Mouse (Mus musculus) hindbrain, embryonic 14.5 days (tissue): ENCODE measurements around the gene Pzp. TPM values are rescaled to one million over a fixed set of nuclear protein-coding genes. Genes with fewer than 3 reads are reported as not detected.

Source experiments
- ATAC-seq: fragments of 200-750 bp; cut with Nextera tagmentation; 2 replicates; pipeline ENCODE4 v1.8.0; 2017; ENCODE audit warnings: moderate number of reproducible peaks, mild to moderate bottlenecking, moderate TSS enrichment, moderate library complexity; ENCODE audit not compliant: low FRiP score
- DNase-seq: peaks from one replicate; pipeline ENCODE4 v3.0.0-alpha.2; 2015; ENCODE audit warnings: low spot score
- H3K27ac ChIP-seq: fragments of 300-500 bp; sonication (generic); 2 replicates; pipeline ENCODE4 v1.5.1; 2014; ENCODE audit warnings: mild to moderate bottlenecking, moderate library complexity
- H3K27me3 ChIP-seq: fragments of 300-500 bp; sonication (generic); 2 replicates; pipeline ENCODE4 v1.6.1; 2014; ENCODE audit warnings: mild to moderate bottlenecking, low read length, mixed read lengths; ENCODE audit not compliant: control insufficient read depth, insufficient read depth
- H3K36me3 ChIP-seq: fragments of 300-500 bp; sonication (generic); replicated peaks from 2 replicates; pipeline ENCODE4 v1.6.1; 2014; ENCODE audit not compliant: control insufficient read depth, insufficient read depth
- H3K4me1 ChIP-seq: fragments of 300-500 bp; sonication (generic); replicated peaks from 2 replicates; pipeline ENCODE4 v1.6.1; 2014; ENCODE audit warnings: antibody characterized with exemption, low read length, mixed read lengths; ENCODE audit not compliant: control insufficient read depth, insufficient read depth
- H3K4me2 ChIP-seq: fragments of 300-500 bp; sonication (generic); replicated peaks from 2 replicates; pipeline ENCODE4 v1.6.1; 2014; ENCODE audit warnings: mild to moderate bottlenecking, moderate library complexity
- H3K4me3 ChIP-seq: fragments of 300-500 bp; sonication (generic); replicated peaks from 2 replicates; pipeline ENCODE4 v1.5.1; 2014; ENCODE audit warnings: mild to moderate bottlenecking, low read length
- H3K9ac ChIP-seq: fragments of 300-500 bp; sonication (generic); 2 replicates; pipeline ENCODE4 v1.6.1; 2014
- H3K9me3 ChIP-seq: fragments of 300-500 bp; sonication (generic); 2 replicates; pipeline ENCODE4 v1.6.1; 2016; ENCODE audit warnings: low read length; ENCODE audit not compliant: control insufficient read depth
- WGBS: fragments of 180-500 bp; shearing (Covaris S2); extraction: QIAGEN DNeasy Blood & Tissue Kit; methylation state at CpG from one replicate; pipeline ENCODE4 v1.1.7; 2014; 5-methylcytosine and 5-hydroxymethylcytosine counted together
- polyA plus RNA-seq: library from polyadenylated mRNA; unstranded; fragments of >200 nt; fragmentation: Nextera tagmentation; extraction: Ambion mirVana; gene quantifications from 2 replicates; pipeline ENCODE4 v1.2.1, GENCODE M21; 2014

Gene Pzp
- polyA plus RNA-seq, 1 experiment from 2014 or later, result 0.70 TPM

DNA sequence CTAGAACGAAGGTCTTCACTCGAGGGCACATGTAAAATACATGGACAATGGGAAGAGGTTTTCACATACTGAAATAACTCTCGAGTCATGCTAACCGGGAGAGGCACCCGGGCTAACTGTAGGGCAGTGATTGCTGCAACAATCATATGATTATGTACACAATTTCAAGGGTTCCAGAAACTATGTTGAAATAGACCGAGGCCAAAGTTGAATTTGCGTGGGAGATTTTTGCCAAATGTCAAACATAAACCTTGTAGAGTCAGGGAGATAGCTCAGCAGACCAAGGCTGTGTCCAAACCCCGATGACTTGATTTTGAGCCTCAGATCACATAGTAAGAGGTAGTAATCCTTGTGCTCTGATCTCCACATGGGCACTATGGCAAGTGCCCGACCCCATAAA is 6.2 kb upstream of the Pzp start:
- WGBS, result 93% methylated on average over 9 of the region's 9 CpGs
- H3K9me3 ChIP-seq, result no peaks in the 10 kb centered on the region

DNA sequence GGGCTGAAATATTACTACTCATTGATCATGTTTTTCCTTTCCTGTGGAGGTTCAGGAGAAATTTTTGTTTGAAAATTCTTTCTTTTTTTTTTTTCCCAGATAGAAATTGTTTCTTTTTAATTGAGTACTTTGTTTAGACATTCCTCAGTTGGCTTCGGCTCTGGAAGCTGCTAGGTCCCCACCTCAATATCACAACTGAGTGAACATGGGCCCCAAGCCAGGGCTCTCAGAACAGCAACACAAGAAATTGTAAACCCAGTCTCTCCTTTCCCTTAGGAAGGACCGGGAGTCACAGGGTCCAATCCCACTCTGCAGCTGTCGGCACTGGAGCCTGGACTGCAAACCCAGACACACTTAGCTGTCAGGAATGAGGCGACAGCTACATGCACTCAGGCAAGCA is 2.0 kb upstream of the Pzp start:
- WGBS, result 83% methylated on average over 4 of the region's 4 CpGs

More for the DNA sequence above, 6.2 kb upstream of the Pzp start:
- no peak overlapping the region for H3K27ac ChIP-seq
- no peaks in the 10 kb centered on the region for H3K36me3 ChIP-seq
- DNase-seq (no peak), ATAC-seq (no peak)
- H3K27me3 ChIP-seq, result no peaks in the 10 kb centered on the region
- H3K9ac ChIP-seq, result no peak overlapping the region
- H3K4me1 ChIP-seq, result no peaks in the 10 kb centered on the region
- H3K4me2 ChIP-seq, result no peak overlapping the region
- H3K4me3 ChIP-seq, result no peak overlapping the region

DNA sequence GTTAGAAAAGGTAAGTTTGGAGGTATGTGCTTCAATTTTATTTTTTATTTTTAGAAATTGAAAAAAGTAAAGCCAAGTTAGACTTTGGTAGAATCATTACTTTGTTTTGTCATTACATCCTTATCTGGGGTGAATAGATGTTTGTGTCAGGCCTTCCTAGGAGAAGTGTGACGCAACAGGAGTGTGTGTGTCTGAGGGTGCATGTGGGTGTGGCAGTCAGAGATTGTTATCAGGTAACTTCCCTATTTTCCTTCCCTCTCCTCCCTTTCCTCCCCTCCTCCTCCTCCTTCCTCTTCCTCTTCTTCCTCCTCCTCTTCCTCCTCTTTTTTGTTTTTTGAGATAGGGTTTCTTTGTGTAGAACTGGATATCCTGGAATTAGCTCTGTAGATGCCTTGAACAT is 590 bp upstream of the Pzp start:
- H3K4me1 ChIP-seq, result no peaks in the 10 kb centered on the region

More for the DNA sequence above, 2.0 kb upstream of the Pzp start:
- Histone ChIP-seq H3K9me3 (no peaks in the 10 kb centered on the region), H3K27me3 (no peaks in the 10 kb centered on the region), H3K27ac (no peak overlapping the region), H3K4me3 (no peak overlapping the region), H3K36me3 (no peaks in the 10 kb centered on the region), H3K4me1 (no peaks in the 10 kb centered on the region), H3K9ac (no peak overlapping the region), H3K4me2 (no peak overlapping the region)
- ATAC-seq (no peak), DNase-seq (no peak)

GRCm38 (mm10) chr6:128525801-128526200 is 719 bp downstream of the Pzp start:
- DNase-seq (no peak), ATAC-seq (no peak)
- Histone ChIP-seq H3K9me3 (no peaks in the 10 kb centered on the region), H3K4me1 (no peaks in the 10 kb centered on the region), H3K4me3 (no peak overlapping the region), H3K27ac (no peak overlapping the region), H3K36me3 (no peaks in the 10 kb centered on the region), H3K9ac (no peak overlapping the region), H3K27me3 (no peaks in the 10 kb centered on the region), H3K4me2 (no peak overlapping the region)
- 99% methylated on average over 4 of the region's 4 CpGs for WGBS

More for the DNA sequence above, 590 bp upstream of the Pzp start:
- DNase-seq (no peak), ATAC-seq (no peak)
- 100% methylated on average over 1 of the region's 1 CpGs for WGBS
- no peaks in the 10 kb centered on the region for H3K9me3 ChIP-seq
- no peak overlapping the region for H3K9ac ChIP-seq
- no peak overlapping the region for H3K4me3 ChIP-seq
- H3K4me2 ChIP-seq, result no peak overlapping the region
- H3K27me3 ChIP-seq, result no peaks in the 10 kb centered on the region
- no peaks in the 10 kb centered on the region for H3K36me3 ChIP-seq
- no peak overlapping the region for H3K27ac ChIP-seq

DNA sequence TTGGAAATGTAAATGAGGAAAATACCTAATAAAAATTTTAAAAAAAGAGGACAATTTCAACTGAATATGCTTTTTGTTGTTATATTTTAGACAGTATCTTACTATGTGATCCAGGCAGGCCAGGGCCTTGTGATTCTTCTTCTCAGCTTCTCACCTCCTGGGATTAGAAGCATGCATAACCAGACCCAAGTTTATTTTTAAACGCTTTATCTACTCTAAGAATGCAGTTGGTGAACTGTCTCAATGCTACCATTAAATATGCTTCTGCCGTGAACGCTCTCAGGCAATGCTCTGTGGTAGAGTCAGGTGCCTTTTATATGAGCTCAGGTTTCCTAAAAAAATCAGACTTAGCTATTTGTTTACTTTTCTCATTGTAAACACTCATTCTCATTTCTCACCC is 3.2 kb downstream of the Pzp start:
- Histone ChIP-seq H3K36me3 (no peaks in the 10 kb centered on the region), H3K9ac (no peak overlapping the region), H3K27me3 (no peaks in the 10 kb centered on the region), H3K4me2 (no peak overlapping the region), H3K9me3 (no peaks in the 10 kb centered on the region), H3K27ac (no peak overlapping the region), H3K4me1 (no peaks in the 10 kb centered on the region), H3K4me3 (no peak overlapping the region)
- ATAC-seq (no peak), DNase-seq (no peak)
- WGBS, result 99% methylated on average over 3 of the region's 3 CpGs

GRCm38 (mm10) chr6:128519159-128519558 is 7.4 kb downstream of the Pzp start:
- WGBS, result 93% methylated on average over 7 of the region's 7 CpGs
- Histone ChIP-seq H3K4me2 (no peak overlapping the region), H3K9ac (no peak overlapping the region), H3K27me3 (no peaks in the 10 kb centered on the region), H3K9me3 (no peaks in the 10 kb centered on the region), H3K4me3 (no peak overlapping the region), H3K27ac (no peak overlapping the region), H3K36me3 (no peaks in the 10 kb centered on the region), H3K4me1 (no peaks in the 10 kb centered on the region)
- no peak for ATAC-seq
- no peak for DNase-seq

GRCm38 (mm10) chr6:128505676-128506236 is 20.8 kb downstream of the Pzp start:
- ATAC-seq (no peak), DNase-seq (no peak)
- Histone ChIP-seq H3K4me2 (no peak overlapping the region), H3K27me3 (no peaks in the 10 kb centered on the region), H3K27ac (no peak overlapping the region), H3K4me1 (no peaks in the 10 kb centered on the region), H3K4me3 (no peak overlapping the region), H3K36me3 (no peaks in the 10 kb centered on the region), H3K9ac (no peak overlapping the region), H3K9me3 (no peaks in the 10 kb centered on the region)
- WGBS, result 92% methylated on average over 2 of the region's 2 CpGs

- Histone ChIP-seq H3K9ac (no peak overlapping the region), H3K4me3 (no peak overlapping the region), H3K9me3 (no peaks in the 10 kb centered on the region), H3K4me2 (no peak overlapping the region), H3K36me3 (no peaks in the 10 kb centered on the region), H3K27me3 (no peaks in the 10 kb centered on the region), H3K27ac (no peak overlapping the region), H3K4me1 (no peaks in the 10 kb centered on the region)
- ATAC-seq (no peak), DNase-seq (no peak)
- 82% methylated on average over 5 of the region's 5 CpGs for WGBS
Measured at GRCm38 (mm10) chr6:128504743-128505142, 21.8 kb downstream of the Pzp start.

- 67% methylated on average over 1 of the region's 1 CpGs for whole genome bisulfite sequencing
- DNase-seq (no peak), ATAC-seq (no peak)
- no peak overlapping the region for H3K4me2 ChIP-seq
- H3K27ac ChIP-seq, result no peak overlapping the region
- H3K4me3 ChIP-seq, result no peak overlapping the region
- H3K9ac ChIP-seq, result no peak overlapping the region
- no peaks in the 10 kb centered on the region for H3K9me3 ChIP-seq
- no peaks in the 10 kb centered on the region for H3K36me3 ChIP-seq
- H3K4me1 ChIP-seq, result no peaks in the 10 kb centered on the region
- H3K27me3 ChIP-seq, result no peaks in the 10 kb centered on the region
Measured at GRCm38 (mm10) chr6:128495346-128495745, 31.2 kb downstream of the Pzp start.
